Mouse (Mus musculus) heart, postnatal 0 days (tissue): ENCODE measurements around the gene Lamc3. TPM values are rescaled to one million over a fixed set of nuclear protein-coding genes. Genes with fewer than 3 reads are reported as not detected.

Source experiments
- ATAC-seq: fragments of 200-750 bp; cut with Nextera tagmentation; 2 replicates; pipeline ENCODE4 v1.8.0; 2017; ENCODE audit warnings: low read depth, moderate number of reproducible peaks, moderate library complexity; ENCODE audit not compliant: insufficient read depth
- DNase-seq: peaks from one replicate; pipeline ENCODE4 v3.0.0-alpha.2; 2016; ENCODE audit warnings: low spot score
- H3K27ac ChIP-seq: fragments of 300-500 bp; sonication (generic); 2 replicates; pipeline ENCODE4 v1.5.1; 2014; ENCODE audit warnings: low read depth, mild to moderate bottlenecking
- H3K27me3 ChIP-seq: fragments of 300-500 bp; sonication (generic); 2 replicates; pipeline ENCODE4 v1.6.1; 2014; ENCODE audit warnings: low read length, mixed read lengths; ENCODE audit not compliant: control insufficient read depth, insufficient read depth
- H3K36me3 ChIP-seq: fragments of 300-500 bp; sonication (generic); replicated peaks from 2 replicates; pipeline ENCODE4 v1.6.1; 2014; ENCODE audit warnings: low read length, mixed read lengths; ENCODE audit not compliant: control insufficient read depth, insufficient read depth
- H3K4me1 ChIP-seq: fragments of 300-500 bp; sonication (generic); 2 replicates; pipeline ENCODE4 v1.6.1; 2014; ENCODE audit warnings: antibody characterized with exemption; ENCODE audit not compliant: control insufficient read depth, insufficient read depth
- H3K4me2 ChIP-seq: fragments of 300-500 bp; sonication (generic); 2 replicates; pipeline ENCODE4 v1.6.1; 2014; ENCODE audit warnings: low read depth, mild to moderate bottlenecking, low read length, moderate library complexity
- H3K4me3 ChIP-seq: fragments of 300-500 bp; sonication (generic); 2 replicates; pipeline ENCODE4 v1.5.1; 2014; ENCODE audit warnings: low read depth, low read length
- H3K9ac ChIP-seq: fragments of 300-500 bp; sonication (generic); replicated peaks from 2 replicates; pipeline ENCODE4 v1.6.1; 2014; ENCODE audit warnings: low read depth, low read length, mixed read lengths
- H3K9me3 ChIP-seq: fragments of 300-500 bp; sonication (generic); replicated peaks from 2 replicates; pipeline ENCODE4 v1.6.1; 2016; ENCODE audit warnings: low read length; ENCODE audit not compliant: control insufficient read depth
- CTCF ChIP-seq: IDR thresholded peaks from 2 replicates; pipeline ENCODE4 v1.5.1; 2016; ENCODE audit warnings: antibody characterized with exemption, control low read depth, low read depth
- EP300 ChIP-seq: IDR thresholded peaks from 2 replicates; pipeline ENCODE4 v1.6.1; 2016; ENCODE audit warnings: antibody characterized with exemption, low read depth
- WGBS: fragments of 180-500 bp; shearing (Covaris S2); extraction: QIAGEN DNeasy Blood & Tissue Kit; methylation state at CpG from one replicate; pipeline ENCODE4 v1.1.7; 2014; 5-methylcytosine and 5-hydroxymethylcytosine counted together
- polyA plus RNA-seq: library from polyadenylated mRNA; unstranded; fragments of >200 nt; fragmentation: Nextera tagmentation; extraction: Ambion mirVana; gene quantifications from 2 replicates; pipeline ENCODE4 v1.2.1, GENCODE M21; 2015
- total RNA-seq: library from RNA; depleted of rRNA; stranded (reverse); fragments of >200 nt; gene quantifications from 2 replicates; pipeline ENCODE4 v1.2.3, GENCODE M21; 2014; ENCODE audit warnings: low replicate concordance; rRNA removed

The Lamc3 gene
- total RNA-seq (0.65 and 1.8 TPM in 2 replicates), polyA plus RNA-seq (0.14 and 0.16 TPM in 2 replicates)

DNA sequence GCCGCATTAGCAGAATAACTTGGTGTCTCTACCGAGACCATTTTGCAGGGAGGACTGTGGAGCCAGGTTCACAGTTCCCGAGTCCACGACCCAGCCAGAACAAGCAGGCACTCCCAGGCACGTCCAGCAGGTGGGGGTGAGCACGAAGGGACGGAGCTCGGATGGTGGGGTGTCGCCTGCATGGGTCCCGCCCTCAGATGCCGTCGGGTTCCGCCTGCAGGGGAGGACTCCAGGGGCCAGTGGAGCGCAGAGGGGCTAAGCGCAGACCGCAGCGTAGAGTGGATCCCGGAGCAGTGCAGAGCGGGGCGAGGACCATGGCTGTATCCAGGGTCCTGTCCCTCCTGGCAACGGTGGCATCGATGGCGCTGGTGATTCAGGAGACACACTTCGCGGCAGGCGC, at the start of gene Lamc3:
Lamc3 (plus strand) TSS at position 262 of the 400 bp plus-strand sequence.
- DNase-seq: no peak
- H3K9ac ChIP-seq: no peak within 1 kb of the TSS
- no peaks in the 10 kb centered on the region for H3K36me3 ChIP-seq
- H3K4me2 ChIP-seq: 0 out of 2 replicates have a peak within 1 kb of the TSS, but pooled peaks have one; percentile 11
- no peaks in the 10 kb centered on the region for H3K4me1 ChIP-seq
- peaks cover 86% of the 10 kb centered on the region for H3K27me3 ChIP-seq
- 8% methylated on average over 26 of the region's 26 CpGs for WGBS
- ATAC-seq: no peak
- peak within 1 kb of the TSS; percentile 9; the same call in 1 of the 2 replicates for H3K4me3 ChIP-seq
- TF ChIP-seq EP300 (no peak), CTCF (peak; percentile 61)
- no peaks in the 10 kb centered on the region for H3K9me3 ChIP-seq
- no peak within 1 kb of the TSS for H3K27ac ChIP-seq

DNA sequence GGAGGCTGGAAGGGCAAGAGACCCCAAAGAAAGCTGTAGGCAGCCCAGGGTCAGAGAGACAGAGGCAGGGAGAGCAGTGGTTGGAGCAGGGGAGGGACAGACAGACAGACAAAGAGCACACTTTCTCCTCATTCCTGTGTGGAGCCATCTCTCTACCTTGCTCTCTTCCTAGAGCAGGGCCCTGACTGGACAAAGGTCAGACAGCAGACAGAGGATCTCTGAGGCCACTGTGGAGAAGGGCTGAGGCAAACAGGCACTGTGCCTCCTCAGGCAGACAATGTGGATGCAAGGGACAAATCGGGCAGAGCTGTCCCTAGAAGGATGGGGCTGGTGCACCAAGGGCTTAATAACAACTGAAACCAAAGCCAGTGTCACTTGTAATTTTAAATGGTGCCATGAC, 48.2 kb upstream of the Lamc3 start:
- ATAC-seq: no peak
- DNase-seq: no peak
- Histone ChIP-seq H3K27ac (no peak overlapping the region), H3K4me2 (no peak overlapping the region), H3K27me3 (peaks cover 46% of the 10 kb centered on the region), H3K4me3 (no peak overlapping the region), H3K4me1 (no peaks in the 10 kb centered on the region), H3K36me3 (no peaks in the 10 kb centered on the region), H3K9ac (no peak overlapping the region), H3K9me3 (no peaks in the 10 kb centered on the region)
- WGBS: 62% methylated on average over 1 of the region's 1 CpGs
- TF ChIP-seq EP300: no peak
- TF ChIP-seq CTCF: no peak

DNA sequence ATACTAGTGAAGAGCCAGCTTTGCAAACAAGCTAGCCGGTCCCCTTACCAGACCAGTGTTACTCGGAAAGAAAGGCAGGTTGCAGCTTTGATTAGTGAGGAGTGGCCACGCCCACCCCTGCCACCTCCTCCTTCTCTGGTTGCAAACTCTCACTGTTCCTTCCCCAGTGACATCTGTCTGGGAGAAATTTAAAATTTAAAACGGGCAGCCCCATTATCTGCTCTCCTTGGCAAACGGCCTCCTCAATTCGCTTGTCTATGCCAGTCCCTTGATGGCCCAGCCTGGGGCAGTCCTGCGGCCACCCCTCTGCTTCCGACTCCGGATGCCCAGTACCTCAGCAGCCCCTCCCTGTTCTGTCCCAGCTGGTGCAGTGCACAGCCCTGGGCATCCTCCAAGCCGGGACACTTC, 42.4 kb upstream of the Lamc3 start:
- no peak for ATAC-seq
- H3K4me1 ChIP-seq: peaks cover 10% of the 10 kb centered on the region
- no peak overlapping the region for H3K4me2 ChIP-seq
- H3K9me3 ChIP-seq: no peaks in the 10 kb centered on the region
- H3K9ac ChIP-seq: no peak overlapping the region
- H3K36me3 ChIP-seq: no peaks in the 10 kb centered on the region
- 8% methylated on average over 10 of the region's 10 CpGs for WGBS
- no peak for DNase-seq
- no peak for TF ChIP-seq CTCF
- no peak for TF ChIP-seq EP300
- H3K4me3 ChIP-seq: no peak overlapping the region
- H3K27me3 ChIP-seq: peaks cover 79% of the 10 kb centered on the region
- H3K27ac ChIP-seq: no peak overlapping the region

DNA sequence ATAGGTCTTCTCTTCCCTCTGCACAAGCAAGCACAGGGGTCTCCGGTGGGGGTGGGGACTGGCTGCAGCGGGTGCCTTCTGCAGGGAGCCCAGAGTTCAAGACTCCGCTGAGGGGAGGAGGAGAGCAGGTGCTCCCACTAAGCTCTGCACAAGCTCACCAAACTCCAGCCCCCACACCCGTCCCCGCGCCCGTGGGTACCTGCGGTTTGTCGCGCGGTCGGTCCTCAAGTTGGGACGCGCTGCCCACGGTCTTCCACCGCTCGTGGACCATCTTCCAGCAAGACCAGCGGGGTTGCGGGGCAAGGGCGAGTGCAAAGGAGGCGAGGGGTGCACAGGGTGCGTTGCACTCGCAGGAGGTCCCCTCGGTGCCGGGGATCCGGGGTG, 41.6 kb upstream of the Lamc3 start:
- TF ChIP-seq EP300 (no peak), CTCF (no peak)
- ATAC-seq: no peak

DNA sequence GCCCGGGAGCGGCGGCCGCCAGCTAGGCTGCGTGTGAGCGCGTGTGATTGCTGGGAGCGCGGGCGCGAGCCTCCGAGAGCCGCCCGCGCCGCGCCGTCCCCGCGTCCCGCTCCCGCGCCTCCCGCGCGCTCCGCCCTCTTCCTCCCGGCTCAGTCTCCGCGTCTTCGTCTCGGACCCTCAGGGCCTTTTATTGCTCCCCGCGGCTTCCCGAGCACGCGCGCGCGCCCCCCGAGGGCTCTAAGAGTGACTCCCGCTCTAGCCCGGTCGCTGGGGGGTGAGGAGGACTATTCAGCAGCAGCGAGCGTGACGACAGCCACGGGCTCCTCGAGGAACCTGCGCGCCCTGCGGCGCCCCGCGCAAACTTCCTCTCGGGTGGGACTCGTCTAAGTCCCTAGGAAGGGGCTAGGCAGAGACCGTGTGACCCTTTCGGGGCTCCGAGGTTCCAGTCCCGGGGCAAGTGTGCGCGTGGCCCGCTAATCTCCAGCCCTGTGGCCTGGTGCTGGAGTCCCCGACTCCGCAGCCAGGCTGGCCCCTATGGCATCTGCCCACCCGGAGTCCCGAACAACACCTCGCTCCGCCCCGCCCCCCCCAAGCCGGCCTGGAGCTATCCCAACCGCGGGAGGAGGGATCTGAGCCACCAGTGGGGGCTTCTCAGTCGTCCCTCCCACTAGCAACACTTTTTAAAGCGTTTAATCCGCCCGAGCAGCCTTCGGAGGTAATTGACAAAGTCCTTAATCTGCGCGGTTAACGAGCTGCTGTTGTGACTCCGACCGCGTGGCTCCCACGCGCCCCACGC, 41.0 kb upstream of the Lamc3 start, which contains the start of gene Fibcd1:
Fibcd1 (minus strand) TSS at position 110 of the 796 bp plus-strand sequence.
- H3K4me2 ChIP-seq: peak within 1 kb of the TSS; percentile 97
- no peak within 1 kb of the TSS for H3K27ac ChIP-seq
- ATAC-seq: peak; percentile 26; the same call in 1 of the 2 replicates
- under 1% methylated on average over 72 of the region's 88 CpGs for WGBS
- H3K9me3 ChIP-seq: no peaks in the 10 kb centered on the region
- no peaks in the 10 kb centered on the region for H3K36me3 ChIP-seq
- TF ChIP-seq EP300 (no peak), CTCF (no peak)
- H3K27me3 ChIP-seq: peaks cover 66% of the 10 kb centered on the region
- H3K4me1 ChIP-seq: peaks cover 10% of the 10 kb centered on the region
- H3K4me3 ChIP-seq: peak within 1 kb of the TSS; percentile 59
- H3K9ac ChIP-seq: 0 out of 2 replicates have a peak within 1 kb of the TSS, but pooled peaks have one; percentile 14
- peak; percentile 17 for DNase-seq

More for the DNA sequence above, 41.6 kb upstream of the Lamc3 start:
- no peak for DNase-seq
- Histone ChIP-seq H3K36me3 (no peaks in the 10 kb centered on the region), H3K9ac (0 out of 2 replicates have a peak overlapping the region, but pooled peaks have one; percentile 14), H3K4me1 (peaks cover 10% of the 10 kb centered on the region), H3K9me3 (no peaks in the 10 kb centered on the region), H3K4me3 (peak overlapping the region; percentile 59), H3K27me3 (peaks cover 71% of the 10 kb centered on the region), H3K4me2 (peak overlapping the region; percentile 97), H3K27ac (no peak overlapping the region)
- WGBS: 3% methylated on average over 23 of the region's 26 CpGs
